Mouse (Mus musculus): ENCODE results near the gene Thap2. TPM values are rescaled to one million over a fixed set of nuclear protein-coding genes. Genes with fewer than 3 reads are reported as not detected.
A peak's percentile ranks its signal among the peaks of the same experiment; 100 is the strongest.

Thap2 gene
- total RNA-seq (2021): 10 to 100 TPM in 1 of 2 experiments, 1 to 10 TPM in 1; 9.7 to 10.6 TPM
- long read RNA-seq, experiment 1, full-length matches to known transcripts: 7 of 7 reads
- long read RNA-seq, experiment 1, partial matches to known transcripts: 0 of 7 reads
- long read RNA-seq, experiment 1, other reads (novel, unspliced or antisense): 0 of 7 reads
- long read RNA-seq, experiment 2, full-length matches to known transcripts: 4 of 6 reads
- long read RNA-seq, experiment 2, partial matches to known transcripts: 0 of 6 reads
- long read RNA-seq, experiment 2, other reads (novel, unspliced or antisense): 2 of 6 reads

DNA sequence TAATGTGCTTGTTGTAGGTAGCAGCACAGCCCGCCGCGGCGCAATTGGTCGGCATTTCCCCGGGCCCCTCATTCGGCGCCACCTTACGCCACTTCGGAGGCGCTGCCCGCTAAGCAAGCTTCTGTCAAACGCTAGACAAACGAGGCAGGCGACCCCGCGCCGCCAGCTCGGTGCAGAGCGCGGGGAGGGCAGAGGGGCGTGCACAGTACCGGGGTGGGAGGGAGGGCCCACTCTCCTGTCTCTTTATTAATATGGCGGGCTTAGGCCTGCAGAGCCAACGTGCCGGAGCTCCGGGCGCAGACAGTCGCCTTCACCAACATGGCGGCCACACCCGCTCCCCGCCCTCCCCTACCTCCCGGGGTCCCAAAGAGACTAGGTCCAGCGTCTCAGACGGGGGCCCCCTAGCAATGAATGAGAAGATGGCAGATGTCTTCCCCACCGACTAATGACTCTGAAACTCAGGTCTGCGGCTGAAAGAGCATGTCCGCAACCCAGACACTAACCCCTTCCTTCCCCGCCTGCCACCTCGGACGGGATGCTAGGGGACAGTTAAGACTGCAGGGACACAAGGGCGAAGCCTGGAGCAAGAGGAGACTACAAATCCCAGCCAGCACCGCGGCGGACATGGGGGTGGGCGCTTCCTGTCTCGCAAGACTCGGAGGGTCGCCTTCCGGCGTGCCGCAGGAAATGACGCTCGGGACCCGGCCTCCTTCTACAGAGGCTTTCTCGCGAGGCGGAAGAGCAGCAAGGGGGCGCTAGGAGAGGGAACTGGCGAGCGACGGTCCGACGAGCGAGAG lies at the start of gene Thap2, which contains the start of gene Zfc3h1:
Gene Thap2, minus strand, starts transcription at position 223 of the 797 bp plus-strand sequence.
Gene Zfc3h1, plus strand, starts transcription at position 739 of the 797 bp plus-strand sequence.
- peak; percentile 85 to 96 for DNase-seq (ENCODE audit: low spot score in 2 of 2)

DNA sequence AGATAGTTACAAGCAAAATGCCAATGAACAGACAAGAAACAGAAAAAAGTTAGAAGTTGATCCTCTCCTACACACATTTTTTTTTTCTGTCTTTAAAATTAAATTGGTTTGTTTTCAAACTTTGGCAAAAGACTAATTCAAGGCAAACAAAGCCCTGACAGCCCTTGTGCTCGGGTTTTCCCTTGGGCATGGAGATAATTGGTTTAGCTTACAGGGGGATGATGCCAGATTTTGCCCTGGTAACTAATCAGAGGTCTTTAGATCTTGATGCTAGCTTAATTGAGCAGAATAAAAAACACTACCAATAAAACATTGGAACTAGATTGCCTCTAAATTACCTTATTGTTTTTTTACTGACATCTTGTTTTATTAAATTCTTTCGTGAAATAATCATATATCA lies 41.1 kb upstream of the Thap2 start:
- no peak for DNase-seq (ENCODE audit: low spot score in 2 of 2)

GRCm38 (mm10) chr10:115421976-115422375 lies 37.7 kb upstream of the Thap2 start:
- no peak for DNase-seq (ENCODE audit: low spot score in 2 of 2)

GRCm38 (mm10) chr10:115414056-115414455 lies 29.8 kb upstream of the Thap2 start:
- DNase-seq (ENCODE audit: low spot score in 2 of 2): no peak

- DNase-seq (ENCODE audit: low spot score in 2 of 2): no peak
Observed at GRCm38 (mm10) chr10:115413496-115413895, 29.3 kb upstream of the Thap2 start.

DNA sequence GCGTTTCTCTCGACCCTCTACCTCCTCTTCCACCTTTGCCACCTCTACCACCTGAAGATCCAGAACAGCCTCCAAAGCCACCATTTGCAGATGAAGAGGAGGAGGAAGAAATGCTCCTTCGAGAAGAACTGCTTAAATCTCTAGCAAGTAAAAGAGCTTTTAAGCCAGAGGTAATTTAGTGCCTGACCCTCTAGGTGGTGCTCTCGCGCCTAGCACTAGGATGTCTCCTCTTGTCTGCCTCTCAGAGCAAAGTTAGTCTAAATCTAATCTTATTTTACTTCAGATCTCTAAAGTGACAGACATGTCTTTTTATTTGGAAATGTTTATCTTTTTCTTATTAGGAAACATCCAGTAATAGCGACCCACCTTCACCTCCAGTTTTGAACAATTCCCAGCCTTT lies 22.1 kb upstream of the Thap2 start:
- DNase-seq (ENCODE audit: low spot score in 2 of 2): peak in 1 of 2 experiments; percentile 31

- DNase-seq (ENCODE audit: low spot score in 2 of 2): no peak
Observed at GRCm38 (mm10) chr10:115391896-115392295, 7.7 kb upstream of the Thap2 start.

GRCm38 (mm10) chr10:115391076-115391475 lies 6.8 kb upstream of the Thap2 start:
- DNase-seq (ENCODE audit: low spot score in 2 of 2): no peak

DNA sequence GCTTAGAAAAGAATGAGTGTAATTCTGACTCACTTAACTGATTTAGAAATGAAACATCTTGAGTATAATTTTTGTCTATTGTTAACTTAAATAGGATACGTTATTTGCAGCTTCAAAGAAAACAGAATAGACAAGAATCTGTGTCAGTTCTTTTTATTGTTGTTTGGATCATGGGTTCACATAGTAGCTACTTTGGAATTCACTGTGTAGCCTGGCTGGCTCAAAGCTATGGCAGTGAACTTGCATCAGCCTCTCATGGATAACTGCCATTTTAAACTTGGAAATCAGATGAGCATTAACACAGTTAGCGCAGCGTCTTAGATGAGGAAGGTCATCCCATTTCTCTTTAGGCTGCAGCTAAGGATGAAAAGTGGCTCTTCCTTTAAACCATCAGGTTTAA lies 3.6 kb upstream of the Thap2 start:
- no peak for DNase-seq (ENCODE audit: low spot score in 2 of 2)

GRCm38 (mm10) chr10:115385018-115386002 lies 1.1 kb upstream of the Thap2 start:
- peak; percentile 43 to 53 for DNase-seq (ENCODE audit: low spot score in 2 of 2)

DNA sequence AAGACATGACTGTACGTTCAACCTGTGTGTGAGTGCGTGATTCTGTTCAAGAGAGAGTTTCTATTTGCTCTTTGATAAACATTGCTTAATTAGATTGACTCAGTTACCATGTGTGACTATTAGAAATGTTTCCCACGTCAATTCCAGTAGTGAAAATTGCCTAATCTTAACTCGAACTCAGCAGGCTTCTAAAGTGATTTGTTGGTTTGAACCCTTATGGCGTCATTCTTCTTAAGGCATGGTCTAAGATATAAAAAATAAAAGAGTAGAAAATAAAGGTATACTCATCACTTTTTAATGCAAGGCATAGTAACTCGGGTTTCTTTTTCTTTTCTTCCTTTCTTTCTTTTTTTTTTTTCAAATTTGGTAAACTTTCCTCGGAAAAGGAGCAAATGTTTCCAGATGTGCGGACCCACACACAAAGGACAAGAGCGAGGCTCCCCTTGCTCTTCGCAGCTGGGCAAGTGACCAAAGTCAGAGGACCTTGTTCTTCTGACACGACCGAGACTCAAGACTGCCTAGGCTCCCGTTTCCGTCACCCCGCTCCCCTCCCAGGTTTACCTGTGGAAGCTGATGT lies 511 bp downstream of the Thap2 start:
- DNase-seq (ENCODE audit: low spot score in 2 of 2): no peak

DNA sequence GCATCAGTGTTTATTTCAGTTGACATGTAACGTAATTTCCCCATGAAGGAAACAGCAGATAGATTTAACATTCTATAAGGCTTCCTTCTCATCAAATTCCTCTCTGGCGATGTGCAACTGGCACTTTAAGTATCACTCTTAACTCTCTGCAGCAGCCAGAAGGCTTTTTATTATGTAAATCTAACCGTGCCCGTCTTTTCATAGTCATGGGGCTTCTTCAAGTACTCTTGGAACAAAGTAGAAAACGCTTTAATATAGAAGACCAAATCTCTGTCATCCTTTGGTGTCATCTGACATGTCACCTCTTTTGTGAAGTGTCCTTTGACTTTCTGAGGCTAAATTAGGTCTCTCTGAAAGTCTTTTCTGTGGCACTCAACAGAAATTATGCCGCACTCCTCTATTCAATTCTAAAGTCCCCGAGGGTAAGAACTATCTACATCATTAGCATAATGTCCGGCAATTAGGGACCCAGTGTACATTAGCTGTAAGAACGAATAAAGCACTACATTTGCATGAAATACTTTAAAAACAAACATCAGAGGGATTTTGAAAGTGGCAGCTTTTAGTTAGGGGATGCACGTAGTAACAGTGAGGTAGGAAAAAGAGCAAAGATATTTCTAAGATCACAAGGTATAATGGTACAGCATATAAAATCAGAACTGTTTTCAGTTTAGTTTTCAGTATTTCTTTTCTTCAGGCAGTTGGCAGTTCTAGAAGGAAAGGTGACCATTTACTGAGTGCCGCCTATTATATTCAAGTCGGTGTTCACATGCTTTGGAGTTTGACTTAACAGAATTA lies 1.2 kb downstream of the Thap2 start:
- no peak for DNase-seq (ENCODE audit: low spot score in 2 of 2)

DNA sequence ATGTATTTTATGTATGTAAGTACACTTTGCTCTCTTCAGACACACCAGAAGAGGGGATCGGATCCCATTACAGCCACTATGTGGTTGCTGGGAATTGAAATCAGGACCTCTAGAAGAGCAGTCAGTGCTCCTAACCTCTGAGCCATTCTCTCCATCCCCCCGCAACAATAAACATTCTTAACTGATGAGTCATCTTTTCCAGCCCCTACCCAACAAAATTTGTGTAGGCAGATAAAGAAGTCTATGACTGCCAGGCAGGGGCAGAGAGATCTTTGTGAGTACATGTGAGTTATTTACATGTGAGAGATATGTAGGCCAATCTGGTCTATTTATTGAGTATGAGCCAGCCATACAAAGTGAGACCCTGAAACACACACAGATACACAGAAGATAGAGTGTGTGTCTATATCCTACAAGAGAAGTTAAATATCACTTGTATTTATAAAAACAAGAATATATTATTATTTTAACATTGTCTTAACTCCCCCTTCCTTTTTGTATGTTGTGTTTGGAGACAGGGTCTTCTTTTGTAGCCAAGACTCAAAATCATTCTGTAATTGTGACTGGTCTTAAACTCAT lies 2.6 kb downstream of the Thap2 start:
- no peak for DNase-seq (ENCODE audit: low spot score in 2 of 2)

GRCm38 (mm10) chr10:115363151-115363550 lies 21.1 kb downstream of the Thap2 start:
- no peak for DNase-seq (ENCODE audit: low spot score in 2 of 2)

DNA sequence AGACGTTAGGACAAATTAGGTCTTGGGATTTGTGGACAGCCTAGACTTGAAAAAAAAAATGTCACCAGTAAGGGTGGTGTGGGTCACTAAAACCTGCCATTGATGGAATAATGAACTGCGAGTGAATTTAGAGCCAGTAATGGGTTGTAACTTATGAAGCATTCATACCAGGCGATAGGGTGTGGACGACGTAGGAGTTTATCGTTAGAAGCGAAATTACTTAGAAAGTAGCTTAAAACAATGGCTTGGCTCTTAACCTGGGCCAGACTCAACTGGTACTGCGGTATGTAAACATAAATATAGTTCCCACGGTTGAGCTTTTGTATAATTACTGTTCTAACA lies 21.6 kb downstream of the Thap2 start:
- no peak for DNase-seq (ENCODE audit: low spot score in 2 of 2)

DNA sequence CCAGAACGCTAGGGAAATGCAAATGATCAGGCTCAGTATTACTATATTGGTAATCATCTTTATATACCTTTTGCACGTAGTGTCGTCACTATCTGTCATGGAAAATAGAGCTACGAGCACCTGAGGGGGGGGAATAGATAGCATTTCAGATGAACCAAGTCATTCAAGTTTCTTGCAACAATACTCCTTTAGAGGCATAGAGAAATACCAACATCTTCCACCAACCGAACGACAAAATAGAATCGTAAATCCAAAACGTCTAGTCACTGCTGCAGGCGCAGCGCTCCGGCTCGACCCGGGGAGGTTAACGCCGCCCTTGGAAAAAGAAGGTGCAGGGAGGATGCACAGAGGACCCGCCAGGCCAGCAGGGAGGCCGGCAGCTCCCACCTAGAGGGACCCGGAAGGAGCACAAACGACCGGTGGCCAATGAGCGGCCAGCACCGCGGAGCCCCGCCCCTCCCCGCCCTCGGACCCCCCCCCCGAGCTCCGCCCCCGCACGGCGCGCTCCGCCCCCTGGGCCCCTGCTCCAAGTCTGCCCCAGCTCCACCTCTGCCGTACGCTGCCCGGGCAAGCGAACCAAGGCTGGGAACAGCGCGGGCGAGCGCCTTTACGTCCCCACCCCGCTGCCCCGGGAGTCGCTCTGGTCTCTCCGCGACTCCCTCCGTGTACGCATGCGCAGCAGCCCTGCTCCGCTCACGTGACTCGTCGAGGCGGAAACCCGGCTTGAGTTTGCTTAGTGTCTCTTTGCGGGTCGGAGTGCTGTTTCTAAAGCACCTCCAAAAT lies 22.2 kb downstream of the Thap2 start, which contains the start of gene Tmem19:
Gene Tmem19, minus strand, starts transcription at position 662 of the 783 bp plus-strand sequence.
- DNase-seq (ENCODE audit: low spot score in 2 of 2): peak; percentile 89 to 96

- DNase-seq (ENCODE audit: low spot score in 2 of 2): no peak
Observed at GRCm38 (mm10) chr10:115359066-115359465, 25.2 kb downstream of the Thap2 start.

- no peak for DNase-seq (ENCODE audit: low spot score in 2 of 2)
Observed at GRCm38 (mm10) chr10:115358216-115358919, 25.9 kb downstream of the Thap2 start.
